Mouse (Mus musculus) midbrain, embryonic 11.5 days (tissue): ENCODE measurements around the gene C77080. TPM values are rescaled to one million over a fixed set of nuclear protein-coding genes. Genes with fewer than 3 reads are reported as not detected.

Experiments
- ATAC-seq: fragments of 200-750 bp; cut with Nextera tagmentation; 2 replicates; pipeline ENCODE4 v1.8.0; 2017; ENCODE audit warnings: moderate TSS enrichment, moderate library complexity; ENCODE audit not compliant: low FRiP score
- DNase-seq: peaks from one replicate; pipeline ENCODE4 v3.0.0; 2015; ENCODE audit warnings: low spot score; ENCODE audit errors: missing footprints
- H3K27ac ChIP-seq: fragments of 300-500 bp; sonication (generic); 2 replicates; pipeline ENCODE4 v1.5.1; 2014; ENCODE audit warnings: low read depth, low read length
- H3K27me3 ChIP-seq: fragments of 300-500 bp; sonication (generic); 2 replicates; pipeline ENCODE4 v1.6.1; 2014; ENCODE audit warnings: mild to moderate bottlenecking, low read length, moderate library complexity, mixed read lengths; ENCODE audit not compliant: control insufficient read depth, insufficient read depth
- H3K36me3 ChIP-seq: fragments of 300-500 bp; sonication (generic); 2 replicates; pipeline ENCODE4 v1.6.1; 2014; ENCODE audit warnings: mild to moderate bottlenecking, low read length, moderate library complexity, mixed read lengths; ENCODE audit not compliant: control insufficient read depth, insufficient read depth
- H3K4me1 ChIP-seq: fragments of 300-500 bp; sonication (generic); 2 replicates; pipeline ENCODE4 v1.6.1; 2014; ENCODE audit warnings: low read length; ENCODE audit not compliant: control insufficient read depth, insufficient read depth
- H3K4me2 ChIP-seq: fragments of 300-500 bp; sonication (generic); 2 replicates; pipeline ENCODE4 v1.6.1; 2014; ENCODE audit warnings: mild to moderate bottlenecking, moderate library complexity
- H3K4me3 ChIP-seq: fragments of 300-500 bp; sonication (generic); 2 replicates; pipeline ENCODE4 v1.5.1; 2014; ENCODE audit warnings: low read depth, low read length
- H3K9ac ChIP-seq: fragments of 300-500 bp; sonication (generic); 2 replicates; pipeline ENCODE4 v1.6.1; 2014; ENCODE audit warnings: low read length
- H3K9me3 ChIP-seq: fragments of 300-500 bp; sonication (generic); 2 replicates; pipeline ENCODE4 v1.6.1; 2016; ENCODE audit warnings: low read length; ENCODE audit not compliant: control insufficient read depth
- WGBS: fragments of 180-500 bp; shearing (Covaris S2); extraction: QIAGEN DNeasy Blood & Tissue Kit; methylation state at CpG from one replicate; pipeline ENCODE4 v1.1.7; 2014; 5-methylcytosine and 5-hydroxymethylcytosine counted together
- polyA plus RNA-seq: library from polyadenylated mRNA; unstranded; fragments of >200 nt; fragmentation: Nextera tagmentation; extraction: Ambion mirVana; gene quantifications from 2 replicates; pipeline ENCODE4 v1.2.1, GENCODE M21; 2014

Gene C77080
- polyA plus RNA-seq, 1 experiment from 2014 or later, result 3.7 TPM

DNA sequence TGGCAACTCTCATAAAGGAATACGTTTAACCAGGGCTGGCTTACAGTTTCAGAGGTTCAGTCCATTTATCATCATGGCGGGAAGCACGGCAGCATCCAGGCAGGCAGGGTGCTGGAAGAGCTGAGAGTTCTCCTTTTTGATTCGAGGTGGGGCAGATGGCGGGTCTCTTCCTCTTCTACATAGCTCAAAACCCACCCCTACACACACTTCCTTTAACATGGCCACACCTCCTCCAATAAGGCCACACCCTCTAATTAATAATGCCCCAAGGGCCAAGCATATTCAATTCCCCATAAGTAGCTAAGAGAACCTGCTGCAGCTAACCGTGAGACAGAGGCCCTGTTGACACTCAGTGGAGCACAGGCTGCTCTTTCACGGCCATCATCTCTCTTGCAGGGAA lies 31.6 kb upstream of the C77080 start:
- Histone ChIP-seq H3K4me3 (no peak overlapping the region), H3K27me3 (no peaks in the 10 kb centered on the region; the same call in 1 of the 2 replicates), H3K9ac (no peak overlapping the region), H3K9me3 (no peaks in the 10 kb centered on the region), H3K4me2 (no peak overlapping the region), H3K4me1 (no peaks in the 10 kb centered on the region), H3K27ac (no peak overlapping the region), H3K36me3 (no peaks in the 10 kb centered on the region)
- DNase-seq, result no peak
- WGBS, result 72% methylated on average over 7 of the region's 7 CpGs
- no peak for ATAC-seq

- Histone ChIP-seq H3K27ac (no peak overlapping the region), H3K27me3 (peaks cover 18% of the 10 kb centered on the region), H3K9me3 (no peaks in the 10 kb centered on the region), H3K4me2 (no peak overlapping the region), H3K9ac (no peak overlapping the region), H3K4me1 (peaks cover 11% of the 10 kb centered on the region), H3K4me3 (no peak overlapping the region), H3K36me3 (no peaks in the 10 kb centered on the region)
- WGBS, result 90% methylated on average over 8 of the region's 8 CpGs
- ATAC-seq, result no peak
- DNase-seq, result peak; percentile 71
Measured at GRCm38 (mm10) chr4:129289671-129290070, 28.5 kb upstream of the C77080 start.

DNA sequence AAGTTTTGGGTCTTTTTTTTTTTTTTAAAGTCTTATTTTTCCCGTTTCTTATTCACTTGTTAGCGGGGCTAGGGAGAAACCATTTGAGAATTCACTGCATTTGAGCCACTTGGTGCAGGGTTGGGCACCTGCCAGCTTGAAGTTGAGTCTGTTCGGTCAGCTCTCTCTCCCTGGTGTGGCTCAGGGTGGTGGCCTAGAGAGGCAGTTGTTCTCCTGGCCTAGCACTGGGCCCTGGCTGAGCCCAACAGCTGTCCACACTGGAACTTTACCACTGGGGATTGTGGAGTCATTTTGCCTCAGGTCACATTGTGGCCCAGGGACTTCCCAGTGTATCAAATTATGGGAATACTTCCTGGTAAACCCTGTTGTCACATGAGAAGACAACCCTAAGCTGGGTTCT lies 26.9 kb upstream of the C77080 start:
- DNase-seq, result peak; percentile 91
- Histone ChIP-seq H3K4me1 (peaks cover 11% of the 10 kb centered on the region), H3K36me3 (no peaks in the 10 kb centered on the region), H3K9me3 (no peaks in the 10 kb centered on the region), H3K4me2 (peak overlapping the region; percentile 86), H3K27ac (no peak overlapping the region), H3K9ac (no peak overlapping the region), H3K4me3 (peak overlapping the region; percentile 50), H3K27me3 (peaks cover 18% of the 10 kb centered on the region)
- no peak for ATAC-seq
- WGBS, result 43% methylated on average over 3 of the region's 3 CpGs

- peaks cover 18% of the 10 kb centered on the region for H3K27me3 ChIP-seq
- ATAC-seq (peak; percentile 63), DNase-seq (peak; percentile 93)
- no peak within 1 kb of the TSS for H3K27ac ChIP-seq
- under 1% methylated on average over 29 of the region's 53 CpGs for WGBS
- peaks cover 11% of the 10 kb centered on the region for H3K4me1 ChIP-seq
- H3K4me2 ChIP-seq, result peak within 1 kb of the TSS; percentile 86
- H3K36me3 ChIP-seq, result no peaks in the 10 kb centered on the region
- peak within 1 kb of the TSS; percentile 50 for H3K4me3 ChIP-seq
- no peaks in the 10 kb centered on the region for H3K9me3 ChIP-seq
- peak within 1 kb of the TSS; percentile 57 for H3K9ac ChIP-seq
Measured at GRCm38 (mm10) chr4:129287472-129287981, 26.3 kb upstream of the C77080 start, which contains the start of gene Sync. Gene Sync, plus strand, starts transcription at chr4:129287617.

DNA sequence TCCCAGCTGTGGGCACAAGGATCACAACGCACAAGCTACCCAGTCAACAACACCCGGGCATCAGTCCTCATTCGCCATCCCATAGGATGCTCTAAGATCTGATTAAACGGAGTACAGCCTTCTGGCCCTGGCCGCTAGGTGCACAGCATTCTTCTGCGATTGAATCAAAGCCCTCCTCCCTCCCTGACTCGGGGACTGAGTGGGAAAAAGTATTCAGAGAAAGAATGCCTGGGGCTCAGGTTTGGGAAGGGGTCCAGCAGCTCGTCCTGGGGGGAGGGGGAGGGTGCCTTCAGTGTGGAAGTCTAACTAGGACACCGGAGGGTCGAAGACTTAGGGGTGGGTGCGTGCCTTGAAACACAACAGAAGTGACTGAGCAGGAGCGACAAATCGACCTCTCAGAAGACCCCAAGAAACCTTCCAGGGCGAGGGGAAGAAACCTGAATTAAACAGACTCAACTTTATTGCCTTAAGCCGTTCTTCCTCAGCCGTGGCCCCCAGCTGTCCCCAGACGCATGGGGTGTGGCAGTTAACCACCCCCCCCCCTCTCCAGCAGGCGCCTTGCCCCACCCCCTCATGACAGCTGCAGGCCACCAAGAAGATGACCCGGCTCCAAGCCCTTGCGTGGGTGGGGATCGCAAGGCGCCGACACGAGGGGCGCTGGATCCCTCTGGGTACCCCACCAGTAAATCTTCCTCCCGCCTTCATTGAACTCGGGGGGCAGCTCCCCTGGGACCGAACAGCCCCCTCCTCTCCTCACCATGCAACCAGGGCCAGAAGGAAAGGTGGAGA lies 25.7 kb upstream of the C77080 start:
- Histone ChIP-seq H3K9me3 (no peaks in the 10 kb centered on the region), H3K27me3 (peaks cover 18% of the 10 kb centered on the region), H3K4me3 (peak overlapping the region; percentile 50), H3K9ac (peak overlapping the region; percentile 57), H3K4me2 (peak overlapping the region; percentile 86), H3K27ac (no peak overlapping the region), H3K36me3 (no peaks in the 10 kb centered on the region), H3K4me1 (peaks cover 11% of the 10 kb centered on the region)
- DNase-seq (peak; percentile 91), ATAC-seq (peak; percentile 46; the same call in 1 of the 2 replicates)
- WGBS, result 4% methylated on average over 28 of the region's 28 CpGs

- 69% methylated on average over 5 of the region's 5 CpGs for WGBS
- no peak overlapping the region for H3K4me3 ChIP-seq
Measured at GRCm38 (mm10) chr4:129286001-129286682, 24.9 kb upstream of the C77080 start.

GRCm38 (mm10) chr4:129284685-129285084 lies 23.5 kb upstream of the C77080 start:
- H3K27me3 ChIP-seq, result peaks cover 18% of the 10 kb centered on the region
- DNase-seq (peak; percentile 72), ATAC-seq (no peak)
- H3K27ac ChIP-seq, result no peak overlapping the region
- H3K9ac ChIP-seq, result no peak overlapping the region
- peaks cover 11% of the 10 kb centered on the region for H3K4me1 ChIP-seq
- H3K36me3 ChIP-seq, result no peaks in the 10 kb centered on the region
- WGBS, result 89% methylated on average over 2 of the region's 2 CpGs
- no peaks in the 10 kb centered on the region for H3K9me3 ChIP-seq
- H3K4me2 ChIP-seq, result no peak overlapping the region
- no peak overlapping the region for H3K4me3 ChIP-seq

More at GRCm38 (mm10) chr4:129286001-129286682, 24.9 kb upstream of the C77080 start:
- peak; percentile 83 for DNase-seq
- peaks cover 18% of the 10 kb centered on the region for H3K27me3 ChIP-seq
- H3K9me3 ChIP-seq, result no peaks in the 10 kb centered on the region
- no peak overlapping the region for H3K9ac ChIP-seq
- no peak overlapping the region for H3K4me2 ChIP-seq
- ATAC-seq, result 0 out of 2 replicates have a peak, but pooled peaks have one; percentile 5
- no peak overlapping the region for H3K27ac ChIP-seq
- H3K36me3 ChIP-seq, result no peaks in the 10 kb centered on the region
- H3K4me1 ChIP-seq, result peaks cover 11% of the 10 kb centered on the region

GRCm38 (mm10) chr4:129283226-129283625 lies 22.0 kb upstream of the C77080 start:
- Histone ChIP-seq H3K4me2 (no peak overlapping the region), H3K9me3 (no peaks in the 10 kb centered on the region), H3K36me3 (no peaks in the 10 kb centered on the region), H3K9ac (no peak overlapping the region), H3K4me3 (no peak overlapping the region), H3K27ac (no peak overlapping the region), H3K4me1 (peaks cover 11% of the 10 kb centered on the region), H3K27me3 (peaks cover 18% of the 10 kb centered on the region)
- ATAC-seq (no peak), DNase-seq (peak; percentile 21)
- WGBS, result 90% methylated on average over 5 of the region's 5 CpGs

GRCm38 (mm10) chr4:129282786-129283185 lies 21.6 kb upstream of the C77080 start:
- Histone ChIP-seq H3K9me3 (no peaks in the 10 kb centered on the region), H3K4me3 (no peak overlapping the region), H3K4me2 (no peak overlapping the region), H3K27ac (no peak overlapping the region), H3K36me3 (no peaks in the 10 kb centered on the region), H3K9ac (no peak overlapping the region), H3K4me1 (peaks cover 11% of the 10 kb centered on the region), H3K27me3 (peaks cover 18% of the 10 kb centered on the region)
- 86% methylated on average over 5 of the region's 5 CpGs for WGBS
- ATAC-seq, result no peak
- peak; percentile 65 for DNase-seq
